Mouse (Mus musculus): Measurements from ENCODE around the gene Thrb.

- TF ChIP-seq CTCF (IDR thresholded peaks at IDR 0.05; ENCODE audit: borderline replicate concordance, insufficient read depth, low read depth, low read length) = no peak
- no peak for TF ChIP-seq POLR2A (IDR thresholded peaks at IDR 0.05; ENCODE audit: borderline replicate concordance, insufficient read depth, low read length)
Observed at GRCm38 (mm10) chr14:17751911-17752310, 91.8 kb downstream of the Thrb start.
